Mouse (Mus musculus) liver, embryonic 15.5 days (tissue): ENCODE measurements around the gene Mvb12a. TPM values are rescaled to one million over a fixed set of nuclear protein-coding genes. Genes with fewer than 3 reads are reported as not detected.

Experiments
- ATAC-seq: fragments of 200-750 bp; cut with Nextera tagmentation; 2 replicates; pipeline ENCODE4 v1.8.0; 2017; ENCODE audit warnings: moderate number of reproducible peaks, mild to moderate bottlenecking, moderate library complexity; ENCODE audit not compliant: insufficient read depth
- H3K27ac ChIP-seq: fragments of 300-500 bp; sonication (generic); replicated peaks from 2 replicates; pipeline ENCODE4 v1.5.1; 2015; ENCODE audit warnings: mild to moderate bottlenecking, inconsistent platforms
- H3K27me3 ChIP-seq: fragments of 300-500 bp; sonication (generic); 2 replicates; pipeline ENCODE4 v1.6.1; 2015; ENCODE audit warnings: mild to moderate bottlenecking, inconsistent platforms
- H3K36me3 ChIP-seq: fragments of 300-500 bp; sonication (generic); replicated peaks from 2 replicates; pipeline ENCODE4 v1.6.1; 2015; ENCODE audit warnings: moderate library complexity, mild to moderate bottlenecking, inconsistent platforms
- H3K4me1 ChIP-seq: fragments of 300-500 bp; sonication (generic); replicated peaks from 2 replicates; pipeline ENCODE4 v1.6.1; 2015; ENCODE audit warnings: inconsistent platforms
- H3K4me2 ChIP-seq: fragments of 300-500 bp; sonication (generic); 2 replicates; pipeline ENCODE4 v1.6.1; 2015; ENCODE audit warnings: moderate library complexity, mild to moderate bottlenecking, inconsistent platforms
- H3K4me3 ChIP-seq: fragments of 300-500 bp; sonication (generic); replicated peaks from 2 replicates; pipeline ENCODE4 v1.5.1; 2015; ENCODE audit warnings: mild to moderate bottlenecking, inconsistent platforms
- H3K9ac ChIP-seq: fragments of 300-500 bp; sonication (generic); 2 replicates; pipeline ENCODE4 v1.6.1; 2015; ENCODE audit warnings: moderate library complexity, mild to moderate bottlenecking, inconsistent platforms
- H3K9me3 ChIP-seq: fragments of 300-500 bp; sonication (generic); replicated peaks from 2 replicates; pipeline ENCODE4 v1.6.1; 2016; ENCODE audit warnings: inconsistent platforms
- WGBS: fragments of 180-500 bp; shearing (Covaris S2); methylation state at CpG from one replicate; pipeline ENCODE4 v1.1.7; 2015; ENCODE audit warnings: mixed read lengths; ENCODE audit not compliant: insufficient replicate concordance; 5-methylcytosine and 5-hydroxymethylcytosine counted together
- polyA plus RNA-seq: library from polyadenylated mRNA; unstranded; fragments of >200 nt; fragmentation: Nextera tagmentation; extraction: Ambion mirVana; gene quantifications from 2 replicates; pipeline ENCODE4 v1.2.1, GENCODE M21; 2015

The Mvb12a gene
- polyA plus RNA-seq, 1 experiment from 2014 or later: 31.6 TPM

- H3K27ac ChIP-seq: no peak overlapping the region
- no peak for ATAC-seq
- H3K36me3 ChIP-seq: peaks cover 9% of the 10 kb centered on the region
- H3K9ac ChIP-seq: no peak overlapping the region
- no peak overlapping the region for H3K4me3 ChIP-seq
- peaks cover 10% of the 10 kb centered on the region for H3K4me1 ChIP-seq
- 59% methylated on average over 6 of the region's 6 CpGs for WGBS
- peaks cover 18% of the 10 kb centered on the region for H3K27me3 ChIP-seq
- no peaks in the 10 kb centered on the region for H3K9me3 ChIP-seq
- no peak overlapping the region for H3K4me2 ChIP-seq
Observed at GRCm38 (mm10) chr8:71552770-71553169, 10.0 kb downstream of the Mvb12a start.

GRCm38 (mm10) chr8:71554001-71554400 lies 11.3 kb downstream of the Mvb12a start:
- no peak overlapping the region for H3K4me2 ChIP-seq
- H3K9ac ChIP-seq: no peak overlapping the region
- H3K27me3 ChIP-seq: peaks cover 30% of the 10 kb centered on the region
- H3K36me3 ChIP-seq: no peaks in the 10 kb centered on the region
- ATAC-seq: no peak
- H3K4me1 ChIP-seq: peaks cover 23% of the 10 kb centered on the region
- H3K4me3 ChIP-seq: no peak overlapping the region
- no peak overlapping the region for H3K27ac ChIP-seq
- 45% methylated on average over 6 of the region's 6 CpGs for WGBS
- no peaks in the 10 kb centered on the region for H3K9me3 ChIP-seq

GRCm38 (mm10) chr8:71554644-71555043 lies 11.9 kb downstream of the Mvb12a start:
- H3K27ac ChIP-seq: no peak overlapping the region

GRCm38 (mm10) chr8:71558071-71558957 lies 15.6 kb downstream of the Mvb12a start, which contains the start of gene Tmem221:
Gene Tmem221, minus strand, starts transcription at chr8:71558871.
- peak within 1 kb of the TSS; percentile 82 for H3K4me2 ChIP-seq
- no peak within 1 kb of the TSS for H3K27ac ChIP-seq
- peaks cover 50% of the 10 kb centered on the region for H3K4me1 ChIP-seq
- 4% methylated on average over 70 of the region's 70 CpGs for WGBS
- H3K36me3 ChIP-seq: no peaks in the 10 kb centered on the region
- peak within 1 kb of the TSS; percentile 54 for H3K4me3 ChIP-seq
- H3K9me3 ChIP-seq: no peaks in the 10 kb centered on the region
- ATAC-seq: peak; percentile 17; the same call in 1 of the 2 replicates
- peak within 1 kb of the TSS; percentile 39; the same call in 1 of the 2 replicates for H3K9ac ChIP-seq
- peaks cover 65% of the 10 kb centered on the region for H3K27me3 ChIP-seq

More at GRCm38 (mm10) chr8:71554644-71555043, 11.9 kb downstream of the Mvb12a start:
- no peak overlapping the region for H3K9ac ChIP-seq
- H3K36me3 ChIP-seq: no peaks in the 10 kb centered on the region
- no peak for ATAC-seq
- 72% methylated on average over 2 of the region's 2 CpGs for WGBS
- H3K4me3 ChIP-seq: no peak overlapping the region
- peaks cover 29% of the 10 kb centered on the region for H3K4me1 ChIP-seq
- no peak overlapping the region for H3K4me2 ChIP-seq
- no peaks in the 10 kb centered on the region for H3K9me3 ChIP-seq
- H3K27me3 ChIP-seq: peaks cover 37% of the 10 kb centered on the region

- 3% methylated on average over 24 of the region's 24 CpGs for WGBS
- peaks cover 65% of the 10 kb centered on the region for H3K27me3 ChIP-seq
- peak; percentile 74 for ATAC-seq
Observed at GRCm38 (mm10) chr8:71558958-71559690, 16.4 kb downstream of the Mvb12a start.

GRCm38 (mm10) chr8:71560071-71560470 lies 17.3 kb downstream of the Mvb12a start:
- no peak for ATAC-seq
- Histone ChIP-seq H3K27ac (no peak overlapping the region), H3K27me3 (peaks cover 65% of the 10 kb centered on the region), H3K4me2 (no peak overlapping the region), H3K36me3 (no peaks in the 10 kb centered on the region), H3K9ac (no peak overlapping the region), H3K4me3 (no peak overlapping the region), H3K4me1 (peaks cover 41% of the 10 kb centered on the region), H3K9me3 (no peaks in the 10 kb centered on the region; the same call in 1 of the 2 replicates)
- WGBS: 30% methylated on average over 3 of the region's 3 CpGs

More at GRCm38 (mm10) chr8:71558958-71559690, 16.4 kb downstream of the Mvb12a start:
- no peak overlapping the region for H3K27ac ChIP-seq
- H3K9ac ChIP-seq: no peak overlapping the region
- H3K9me3 ChIP-seq: no peaks in the 10 kb centered on the region; the same call in 1 of the 2 replicates
- peak overlapping the region; percentile 54 for H3K4me3 ChIP-seq
- peak overlapping the region; percentile 82 for H3K4me2 ChIP-seq
- no peaks in the 10 kb centered on the region for H3K36me3 ChIP-seq
- peaks cover 50% of the 10 kb centered on the region for H3K4me1 ChIP-seq

- Histone ChIP-seq H3K4me1 (peaks cover 41% of the 10 kb centered on the region), H3K4me2 (no peak overlapping the region), H3K9me3 (no peaks in the 10 kb centered on the region; the same call in 1 of the 2 replicates), H3K9ac (no peak overlapping the region), H3K4me3 (no peak overlapping the region), H3K36me3 (no peaks in the 10 kb centered on the region), H3K27me3 (peaks cover 65% of the 10 kb centered on the region), H3K27ac (no peak overlapping the region)
- 82% methylated on average over 5 of the region's 5 CpGs for WGBS
- no peak for ATAC-seq
Observed at GRCm38 (mm10) chr8:71560765-71561164, 18.0 kb downstream of the Mvb12a start.

GRCm38 (mm10) chr8:71561401-71561800 lies 18.7 kb downstream of the Mvb12a start:
- Histone ChIP-seq H3K9ac (no peak overlapping the region), H3K4me3 (no peak overlapping the region), H3K27ac (no peak overlapping the region), H3K4me2 (no peak overlapping the region; the same call in 1 of the 2 replicates), H3K9me3 (no peaks in the 10 kb centered on the region; the same call in 1 of the 2 replicates), H3K36me3 (no peaks in the 10 kb centered on the region), H3K27me3 (peaks cover 65% of the 10 kb centered on the region), H3K4me1 (peaks cover 41% of the 10 kb centered on the region)
- WGBS: 4% methylated on average over 15 of the region's 15 CpGs
- no peak for ATAC-seq

GRCm38 (mm10) chr8:71562751-71563150 lies 20.0 kb downstream of the Mvb12a start:
- Histone ChIP-seq H3K9ac (no peak overlapping the region), H3K27me3 (peaks cover 61% of the 10 kb centered on the region), H3K4me3 (peak overlapping the region; percentile 18; the same call in 1 of the 2 replicates), H3K36me3 (no peaks in the 10 kb centered on the region), H3K27ac (no peak overlapping the region), H3K9me3 (no peaks in the 10 kb centered on the region; the same call in 1 of the 2 replicates), H3K4me2 (peak overlapping the region; percentile 48), H3K4me1 (peaks cover 40% of the 10 kb centered on the region)
- no peak for ATAC-seq
- WGBS: under 1% methylated on average over 33 of the region's 33 CpGs

- Histone ChIP-seq H3K9me3 (no peaks in the 10 kb centered on the region; the same call in 1 of the 2 replicates), H3K27ac (no peak overlapping the region), H3K9ac (no peak overlapping the region), H3K27me3 (peaks cover 61% of the 10 kb centered on the region), H3K4me1 (peaks cover 36% of the 10 kb centered on the region), H3K4me2 (no peak overlapping the region), H3K4me3 (no peak overlapping the region), H3K36me3 (no peaks in the 10 kb centered on the region)
- 80% methylated on average over 4 of the region's 4 CpGs for WGBS
- no peak for ATAC-seq
Observed at GRCm38 (mm10) chr8:71563992-71564391, 21.3 kb downstream of the Mvb12a start.

GRCm38 (mm10) chr8:71566501-71566900 lies 23.8 kb downstream of the Mvb12a start, which contains the start of gene Nxnl1:
Gene Nxnl1, minus strand, starts transcription at chr8:71566601.
- 67% methylated on average over 3 of the region's 3 CpGs for WGBS
- H3K36me3 ChIP-seq: no peaks in the 10 kb centered on the region
- H3K4me3 ChIP-seq: no peak within 1 kb of the TSS
- H3K4me1 ChIP-seq: peaks cover 41% of the 10 kb centered on the region
- H3K27me3 ChIP-seq: peaks cover 68% of the 10 kb centered on the region
- H3K27ac ChIP-seq: no peak within 1 kb of the TSS
- no peaks in the 10 kb centered on the region; the same call in 1 of the 2 replicates for H3K9me3 ChIP-seq
- no peak within 1 kb of the TSS for H3K9ac ChIP-seq
- no peak within 1 kb of the TSS for H3K4me2 ChIP-seq
- no peak for ATAC-seq
